Mouse (Mus musculus): ENCODE measurements around the gene Mex3a. TPM values are rescaled to one million over a fixed set of nuclear protein-coding genes. Genes with fewer than 3 reads are reported as not detected.

The Mex3a gene
- 40.1 and 41.0 TPM in 2 replicates for polyA plus RNA-seq (2014; fragmentation: Nextera tagmentation; extraction: Ambion mirVana)

DNA sequence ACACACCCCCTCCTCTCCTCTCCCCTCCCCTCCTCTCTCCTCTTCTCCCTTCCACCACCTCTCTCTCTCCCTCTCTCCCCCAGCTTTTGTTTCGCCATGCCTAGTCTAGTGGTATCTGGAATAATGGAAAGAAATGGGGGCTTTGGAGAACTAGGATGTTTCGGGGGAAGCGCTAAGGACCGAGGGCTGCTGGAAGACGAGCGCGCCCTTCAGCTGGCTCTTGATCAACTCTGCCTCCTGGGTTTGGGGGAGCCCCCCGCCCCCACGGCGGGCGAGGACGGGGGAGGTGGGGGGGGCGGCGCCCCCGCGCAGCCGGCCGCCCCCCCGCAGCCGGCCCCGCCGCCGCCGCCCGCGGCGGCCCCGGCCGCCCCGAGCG is at the start of gene Mex3a:
Mex3a (plus strand) TSS at position 97 of the 376 bp plus-strand sequence.
- DNase-seq (ENCODE audit: low spot score) = no peak
- 0% methylated on average over 11 of the region's 31 CpGs for WGBS
- H3K36me3 ChIP-seq (replicated peaks; ENCODE audit: control insufficient read depth, insufficient read depth, low read depth, low read length) = peaks cover 10% of the 10 kb centered on the region
- peak within 1 kb of the TSS; percentile 88 for H3K4me3 ChIP-seq (ENCODE audit: low read depth, low read length)
- peak within 1 kb of the TSS; percentile 100 for H3K9ac ChIP-seq (replicated peaks; ENCODE audit: low read length)
- no peak for ATAC-seq (replicated peaks; ENCODE audit: insufficient number of reproducible peaks, low FRiP score, low TSS enrichment, low read depth)
- no peaks in the 10 kb centered on the region for H3K27me3 ChIP-seq (ENCODE audit: control insufficient read depth, insufficient read depth, low read length)
- peak within 1 kb of the TSS; percentile 97 for H3K27ac ChIP-seq (replicated peaks; ENCODE audit: low read depth, low read length)
- peak within 1 kb of the TSS; percentile 95 for H3K4me2 ChIP-seq (ENCODE audit: low read depth, low read length)
- no peaks in the 10 kb centered on the region for H3K9me3 ChIP-seq (replicated peaks; ENCODE audit: control insufficient read depth, low read length)
- H3K4me1 ChIP-seq (ENCODE audit: control insufficient read depth, insufficient read depth, low read length) = peaks cover 36% of the 10 kb centered on the region

DNA sequence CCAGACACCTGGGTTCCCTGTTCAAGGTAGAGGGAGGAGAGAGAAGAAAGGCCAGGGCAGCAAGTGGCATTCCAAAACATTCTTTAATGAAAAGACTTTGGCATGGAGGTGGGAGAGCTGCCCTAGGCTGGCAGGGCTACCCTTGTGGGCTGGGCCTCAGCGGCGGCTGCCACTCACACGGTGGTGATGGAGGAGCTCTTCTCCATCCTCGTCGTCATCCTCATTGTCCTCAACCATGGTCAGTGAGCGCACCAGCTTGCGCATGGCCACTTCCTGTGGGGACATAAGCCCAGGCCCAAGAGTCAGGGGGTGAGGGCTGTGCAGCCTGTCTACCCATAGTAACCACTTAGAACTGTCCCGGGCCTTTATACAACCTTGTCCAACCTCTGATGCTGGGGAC is 49.1 kb upstream of the Mex3a start:
- H3K4me3 ChIP-seq (ENCODE audit: low read depth, low read length) = no peak overlapping the region
- H3K27me3 ChIP-seq (ENCODE audit: control insufficient read depth, insufficient read depth, low read length) = peaks cover 26% of the 10 kb centered on the region
- WGBS = 77% methylated on average over 8 of the region's 8 CpGs
- H3K9me3 ChIP-seq (replicated peaks; ENCODE audit: control insufficient read depth, low read length) = no peaks in the 10 kb centered on the region
- H3K36me3 ChIP-seq (replicated peaks; ENCODE audit: control insufficient read depth, insufficient read depth, low read depth, low read length) = no peaks in the 10 kb centered on the region; the same call in 1 of the 2 replicates
- no peaks in the 10 kb centered on the region; the same call in 1 of the 2 replicates for H3K4me1 ChIP-seq (ENCODE audit: control insufficient read depth, insufficient read depth, low read length)
- no peak for ATAC-seq (replicated peaks; ENCODE audit: insufficient number of reproducible peaks, low FRiP score, low TSS enrichment, low read depth)
- no peak overlapping the region for H3K4me2 ChIP-seq (ENCODE audit: low read depth, low read length)
- no peak for DNase-seq (ENCODE audit: low spot score)
- no peak overlapping the region for H3K27ac ChIP-seq (replicated peaks; ENCODE audit: low read depth, low read length)
- H3K9ac ChIP-seq (replicated peaks; ENCODE audit: low read length) = no peak overlapping the region

DNA sequence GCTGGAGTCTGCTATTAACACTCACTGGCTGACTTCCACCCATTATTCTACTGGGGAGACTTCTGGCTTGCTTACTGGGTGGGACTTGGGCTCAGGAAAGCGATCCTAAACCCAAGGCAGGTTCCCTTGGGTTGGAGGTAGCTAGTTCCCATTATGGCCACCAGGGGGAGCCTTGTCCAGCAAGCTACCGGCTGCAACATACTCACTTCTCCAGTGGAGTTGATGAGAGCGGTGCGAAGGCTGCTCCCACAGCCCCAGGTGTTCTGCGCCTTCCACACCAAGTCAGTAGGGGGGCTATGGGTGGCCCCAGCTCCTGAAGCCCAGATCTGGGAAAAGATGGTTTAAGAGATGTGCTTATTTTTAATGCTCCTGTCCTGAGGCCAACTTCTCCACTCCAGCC is 48.6 kb upstream of the Mex3a start:
- H3K27ac ChIP-seq (replicated peaks; ENCODE audit: low read depth, low read length) = no peak overlapping the region
- no peak overlapping the region for H3K4me3 ChIP-seq (ENCODE audit: low read depth, low read length)
- no peak overlapping the region for H3K9ac ChIP-seq (replicated peaks; ENCODE audit: low read length)
- H3K36me3 ChIP-seq (replicated peaks; ENCODE audit: control insufficient read depth, insufficient read depth, low read depth, low read length) = no peaks in the 10 kb centered on the region; the same call in 1 of the 2 replicates
- no peaks in the 10 kb centered on the region; the same call in 1 of the 2 replicates for H3K4me1 ChIP-seq (ENCODE audit: control insufficient read depth, insufficient read depth, low read length)
- 5% methylated on average over 5 of the region's 5 CpGs for WGBS
- DNase-seq (ENCODE audit: low spot score) (peak; percentile 90), ATAC-seq (replicated peaks; ENCODE audit: insufficient number of reproducible peaks, low FRiP score, low TSS enrichment, low read depth) (0 out of 2 replicates have a peak, but pooled peaks have one; percentile 12)
- H3K9me3 ChIP-seq (replicated peaks; ENCODE audit: control insufficient read depth, low read length) = no peaks in the 10 kb centered on the region
- peaks cover 26% of the 10 kb centered on the region for H3K27me3 ChIP-seq (ENCODE audit: control insufficient read depth, insufficient read depth, low read length)
- no peak overlapping the region for H3K4me2 ChIP-seq (ENCODE audit: low read depth, low read length)

DNA sequence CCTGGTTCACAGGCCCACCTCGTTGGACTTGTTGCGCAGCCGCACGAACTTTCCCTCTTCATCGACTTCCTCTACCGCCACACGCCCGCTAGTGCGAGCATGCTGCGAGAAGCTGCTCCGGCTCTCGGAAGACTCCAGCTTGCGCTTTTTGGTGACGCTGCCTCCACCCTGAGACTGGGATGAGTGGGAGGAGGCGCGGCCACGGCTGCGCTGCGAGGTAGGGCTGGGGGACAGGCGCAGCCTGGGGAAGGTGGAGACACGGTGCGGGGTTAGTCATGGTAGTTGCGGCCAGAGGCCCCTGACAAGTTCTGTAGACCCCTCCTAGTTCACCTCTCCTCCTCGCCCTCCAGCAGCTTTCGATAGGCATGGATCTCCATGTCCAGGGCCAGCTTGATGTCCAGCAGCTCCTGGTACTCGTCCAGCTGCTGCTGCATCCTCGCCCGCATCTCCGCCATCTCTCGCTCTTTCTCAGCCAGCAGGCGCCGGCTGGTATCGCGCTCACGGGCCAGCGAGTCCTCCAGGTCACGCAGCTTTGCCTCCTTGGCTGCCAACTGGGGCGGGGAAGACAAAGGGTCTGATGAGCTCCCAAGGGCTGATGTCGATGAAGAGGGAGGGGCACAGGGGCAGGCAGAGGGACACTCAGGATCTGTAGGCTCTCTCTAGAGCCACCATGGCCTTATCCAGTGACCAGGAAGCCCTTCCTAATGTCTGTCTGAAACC is 47.4 kb upstream of the Mex3a start:
- Histone ChIP-seq H3K4me1 (ENCODE audit: control insufficient read depth, insufficient read depth, low read length) (no peaks in the 10 kb centered on the region; the same call in 1 of the 2 replicates), H3K9ac (replicated peaks; ENCODE audit: low read length) (peak overlapping the region; percentile 51), H3K9me3 (replicated peaks; ENCODE audit: control insufficient read depth, low read length) (no peaks in the 10 kb centered on the region), H3K27ac (replicated peaks; ENCODE audit: low read depth, low read length) (no peak overlapping the region), H3K4me2 (ENCODE audit: low read depth, low read length) (peak overlapping the region; percentile 35), H3K27me3 (ENCODE audit: control insufficient read depth, insufficient read depth, low read length) (peaks cover 26% of the 10 kb centered on the region), H3K36me3 (replicated peaks; ENCODE audit: control insufficient read depth, insufficient read depth, low read depth, low read length) (no peaks in the 10 kb centered on the region; the same call in 1 of the 2 replicates), H3K4me3 (ENCODE audit: low read depth, low read length) (peak overlapping the region; percentile 5)
- 10% methylated on average over 39 of the region's 39 CpGs for WGBS
- DNase-seq (ENCODE audit: low spot score) = peak; percentile 54
- no peak for ATAC-seq (replicated peaks; ENCODE audit: insufficient number of reproducible peaks, low FRiP score, low TSS enrichment, low read depth)

DNA sequence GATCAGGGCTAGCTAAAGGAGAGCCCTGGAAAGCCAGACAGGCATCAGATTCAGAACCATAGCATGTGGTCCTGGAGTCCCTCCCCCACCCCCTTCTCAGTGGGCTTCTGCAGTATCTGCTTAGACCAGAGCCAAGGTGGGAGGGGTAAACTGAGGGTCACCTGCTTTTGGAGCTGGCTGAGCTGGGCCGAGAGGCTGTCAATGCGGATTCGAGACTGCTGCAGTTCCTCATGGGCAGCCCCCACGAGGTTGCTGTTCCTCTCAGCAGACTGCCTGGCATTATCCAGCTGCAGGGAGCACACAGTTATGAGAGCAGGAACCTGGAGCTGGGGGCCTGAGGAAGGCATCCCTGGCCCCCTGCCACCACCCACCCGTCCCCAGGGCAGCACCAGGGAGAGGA is 46.2 kb upstream of the Mex3a start:
- DNase-seq (ENCODE audit: low spot score) (no peak), ATAC-seq (replicated peaks; ENCODE audit: insufficient number of reproducible peaks, low FRiP score, low TSS enrichment, low read depth) (no peak)
- H3K27me3 ChIP-seq (ENCODE audit: control insufficient read depth, insufficient read depth, low read length) = peaks cover 26% of the 10 kb centered on the region
- no peak overlapping the region for H3K4me3 ChIP-seq (ENCODE audit: low read depth, low read length)
- H3K27ac ChIP-seq (replicated peaks; ENCODE audit: low read depth, low read length) = no peak overlapping the region
- H3K4me2 ChIP-seq (ENCODE audit: low read depth, low read length) = no peak overlapping the region
- 63% methylated on average over 5 of the region's 5 CpGs for WGBS
- no peaks in the 10 kb centered on the region for H3K9me3 ChIP-seq (replicated peaks; ENCODE audit: control insufficient read depth, low read length)
- H3K9ac ChIP-seq (replicated peaks; ENCODE audit: low read length) = no peak overlapping the region
- H3K4me1 ChIP-seq (ENCODE audit: control insufficient read depth, insufficient read depth, low read length) = no peaks in the 10 kb centered on the region; the same call in 1 of the 2 replicates
- no peaks in the 10 kb centered on the region; the same call in 1 of the 2 replicates for H3K36me3 ChIP-seq (replicated peaks; ENCODE audit: control insufficient read depth, insufficient read depth, low read depth, low read length)

DNA sequence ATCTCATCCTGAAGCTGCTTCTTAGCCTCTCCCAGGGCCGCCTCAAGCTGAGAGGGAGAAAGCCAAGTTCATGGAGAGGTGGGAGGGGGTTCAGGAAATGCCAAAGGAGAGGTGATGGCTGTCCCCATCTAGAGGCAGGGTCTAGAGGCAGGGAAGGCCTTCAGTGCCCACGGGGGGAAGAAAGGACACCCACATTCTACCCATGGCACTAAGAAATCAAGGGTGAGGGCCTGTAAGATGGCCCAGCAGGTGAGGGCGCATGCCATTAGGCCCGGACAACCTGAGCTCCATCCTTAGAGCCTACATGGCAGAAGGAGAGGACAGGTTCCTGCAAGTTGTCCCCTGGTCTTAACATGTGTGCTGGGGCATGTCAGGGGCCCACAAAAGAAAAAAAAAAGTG is 45.3 kb upstream of the Mex3a start:
- Histone ChIP-seq H3K4me1 (ENCODE audit: control insufficient read depth, insufficient read depth, low read length) (no peaks in the 10 kb centered on the region; the same call in 1 of the 2 replicates), H3K4me2 (ENCODE audit: low read depth, low read length) (no peak overlapping the region), H3K27ac (replicated peaks; ENCODE audit: low read depth, low read length) (no peak overlapping the region), H3K9me3 (replicated peaks; ENCODE audit: control insufficient read depth, low read length) (no peaks in the 10 kb centered on the region), H3K36me3 (replicated peaks; ENCODE audit: control insufficient read depth, insufficient read depth, low read depth, low read length) (no peaks in the 10 kb centered on the region; the same call in 1 of the 2 replicates), H3K9ac (replicated peaks; ENCODE audit: low read length) (no peak overlapping the region), H3K27me3 (ENCODE audit: control insufficient read depth, insufficient read depth, low read length) (peaks cover 26% of the 10 kb centered on the region), H3K4me3 (ENCODE audit: low read depth, low read length) (no peak overlapping the region)
- 84% methylated on average over 4 of the region's 4 CpGs for WGBS
- ATAC-seq (replicated peaks; ENCODE audit: insufficient number of reproducible peaks, low FRiP score, low TSS enrichment, low read depth) (no peak), DNase-seq (ENCODE audit: low spot score) (no peak)

DNA sequence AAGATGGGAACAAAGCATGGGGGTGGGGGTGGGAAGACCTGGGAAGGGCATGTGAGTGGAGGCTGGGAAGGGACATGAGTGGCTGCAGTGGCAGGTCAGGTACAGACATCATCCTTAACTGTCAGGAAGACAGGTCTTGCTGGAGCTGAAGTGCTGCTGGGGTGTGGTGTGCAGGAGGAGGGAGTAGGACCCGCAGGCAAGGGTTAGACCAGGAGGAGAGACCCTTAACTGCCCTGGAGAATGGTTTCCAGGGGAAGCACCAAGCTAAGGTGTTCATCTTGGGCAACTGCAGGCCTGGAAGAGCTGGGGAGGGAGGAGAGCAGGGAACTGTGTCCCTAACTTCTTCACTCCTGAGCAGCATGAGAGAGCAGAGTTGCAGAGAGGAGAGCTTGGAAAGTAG is 44.8 kb upstream of the Mex3a start:
- H3K27me3 ChIP-seq (ENCODE audit: control insufficient read depth, insufficient read depth, low read length) = peaks cover 25% of the 10 kb centered on the region
- peaks cover under 1% of the 10 kb centered on the region; the same call in 1 of the 2 replicates for H3K4me1 ChIP-seq (ENCODE audit: control insufficient read depth, insufficient read depth, low read length)
- ATAC-seq (replicated peaks; ENCODE audit: insufficient number of reproducible peaks, low FRiP score, low TSS enrichment, low read depth) (no peak), DNase-seq (ENCODE audit: low spot score) (no peak)
- 71% methylated on average over 1 of the region's 1 CpGs for WGBS
- H3K4me2 ChIP-seq (ENCODE audit: low read depth, low read length) = no peak overlapping the region
- H3K9ac ChIP-seq (replicated peaks; ENCODE audit: low read length) = no peak overlapping the region
- no peak overlapping the region for H3K27ac ChIP-seq (replicated peaks; ENCODE audit: low read depth, low read length)
- no peaks in the 10 kb centered on the region; the same call in 1 of the 2 replicates for H3K36me3 ChIP-seq (replicated peaks; ENCODE audit: control insufficient read depth, insufficient read depth, low read depth, low read length)
- H3K9me3 ChIP-seq (replicated peaks; ENCODE audit: control insufficient read depth, low read length) = no peaks in the 10 kb centered on the region
- no peak overlapping the region for H3K4me3 ChIP-seq (ENCODE audit: low read depth, low read length)

All from embryonic facial prominence, embryonic 11.5 days (tissue).